Mouse (Mus musculus): ENCODE data around the gene Insyn1. TPM values are rescaled to one million over a fixed set of nuclear protein-coding genes. Genes with fewer than 3 reads are reported as not detected.

Gene Insyn1
- total and polyA plus RNA-seq, 3 experiments, result 2.4 to 5.5 (median 2.5) TPM

DNA sequence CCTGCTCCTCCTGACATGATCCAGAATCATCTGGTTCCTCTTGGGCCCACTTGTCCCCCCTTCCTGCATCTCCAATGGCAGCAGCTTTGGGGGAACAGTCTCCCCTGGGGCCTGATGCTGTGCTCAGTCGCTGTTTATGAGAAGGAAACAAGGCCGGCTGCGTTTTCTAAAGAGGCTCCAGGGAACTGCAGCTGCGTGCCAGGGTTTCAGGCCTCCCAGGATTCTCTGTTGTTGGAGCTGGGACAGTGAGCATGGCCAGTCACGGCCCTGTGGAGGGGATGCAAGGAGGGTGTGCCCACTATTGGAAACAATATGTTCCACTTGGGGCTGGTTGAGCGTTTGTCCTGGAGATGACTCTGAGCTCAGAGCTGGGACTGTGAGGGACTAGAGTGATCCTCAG, 17.9 kb upstream of the Insyn1 start:
- no peak for DNase-seq (ENCODE audit: extremely low read depth)

DNA sequence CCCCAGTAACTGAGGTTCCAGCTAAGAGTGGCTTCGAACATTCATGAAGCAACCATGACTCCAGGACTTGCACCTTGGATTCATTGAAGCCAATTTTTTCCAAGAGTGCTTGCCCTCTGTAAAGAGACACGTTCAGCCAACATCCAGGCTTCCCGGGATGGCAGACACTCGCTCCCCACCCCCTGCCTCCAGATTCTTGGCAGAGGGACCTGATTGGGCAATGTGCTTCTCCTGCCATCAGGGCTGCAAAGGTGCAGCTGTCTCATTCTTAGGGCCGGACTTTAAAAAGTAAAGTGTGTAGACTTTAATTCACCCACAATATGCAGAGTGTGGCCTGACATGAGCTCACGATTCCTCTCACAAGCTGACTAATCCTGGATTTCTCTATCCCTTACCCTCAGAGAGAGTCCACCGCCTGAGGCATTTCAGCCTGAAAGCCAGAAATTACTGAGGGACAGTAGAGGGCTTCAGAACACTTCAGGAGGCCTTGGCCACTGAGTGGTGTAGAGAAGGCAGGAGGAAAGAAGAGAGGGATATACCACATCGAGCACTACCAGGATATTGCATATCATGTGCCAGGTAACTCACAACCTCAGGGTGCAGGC, 15.1 kb upstream of the Insyn1 start:
- no peak for DNase-seq (ENCODE audit: extremely low read depth)
- in situ Hi-C loops (cut with MboI; ENCODE audit: low pct_ligation_motif_present, low pct_unique_long_range_greater_than_20kb, low sequenced_read_pairs) (no loop called here), dilution Hi-C loops (cut with MboI; ENCODE audit: extremely low pct_ligation_motif_present, extremely low pct_unique_long_range_greater_than_20kb, low sequenced_read_pairs) (no loop called here)
- Histone ChIP-seq H3K4me1 (ENCODE audit: control insufficient read depth in 1 of 2, insufficient read depth in 2 of 2) (no peaks in the 10 kb centered on the region), H3K79me2 (replicated peaks; ENCODE audit: control insufficient read depth, extremely low read depth, insufficient read depth, poor library complexity, severe bottlenecking) (no peaks in the 10 kb centered on the region), H3K9ac (ENCODE audit: insufficient read depth, low read depth) (no peak overlapping the region), H3K36me3 (replicated peaks in 1 of 2; ENCODE audit: control insufficient read depth in 1 of 2, insufficient read depth in 1 of 2, low read length in 1 of 2) (no peaks in the 10 kb centered on the region), H3K27ac (ENCODE audit: insufficient read depth, low read depth) (no peak overlapping the region), H3K4me2 (ENCODE audit: insufficient read depth, low read depth, poor library complexity, severe bottlenecking) (no peak overlapping the region), H3K9me3 (replicated peaks; ENCODE audit: low read length) (no peaks in the 10 kb centered on the region), H3K4me3 (replicated peaks in 1 of 3; ENCODE audit: low read depth in 2 of 3, low read length in 2 of 3, poor library complexity in 1 of 3) (no peak overlapping the region), H3K27me3 (replicated peaks) (peaks cover 46% of the 10 kb centered on the region)
- no peak for TF ChIP-seq ZNF384 (IDR thresholded peaks at IDR 0.05; ENCODE audit: low read depth, low read length)
- no peak for TF ChIP-seq UBTF (IDR thresholded peaks at IDR 0.05; ENCODE audit: low read depth, low read length)
- no peak for TF ChIP-seq CTCF (conservative IDR thresholded peaks at IDR 0.05 in 1 of 2, IDR thresholded peaks at IDR 0.05 in 1 of 2; ENCODE audit: low read depth in 2 of 2, low read length in 2 of 2)
- TF ChIP-seq KAT2A (IDR thresholded peaks at IDR 0.05; ENCODE audit: insufficient replicate concordance, low read length), result no peak
- TF ChIP-seq IRF4 (IDR thresholded peaks at IDR 0.05; ENCODE audit: low read depth, low read length), result no peak
- TF ChIP-seq RCOR1 (conservative IDR thresholded peaks at IDR 0.05; ENCODE audit: low read depth, low read length), result no peak
- TF ChIP-seq POLR2AphosphoS2 (IDR thresholded peaks at IDR 0.05; ENCODE audit: low read depth, low read length), result no peak

More for the DNA sequence above, 17.9 kb upstream of the Insyn1 start:
- Histone ChIP-seq H3K9me3 (replicated peaks; ENCODE audit: low read length) (no peaks in the 10 kb centered on the region), H3K4me3 (replicated peaks in 1 of 3; ENCODE audit: low read depth in 2 of 3, low read length in 2 of 3, poor library complexity in 1 of 3) (no peak overlapping the region), H3K4me2 (ENCODE audit: insufficient read depth, low read depth, poor library complexity, severe bottlenecking) (no peak overlapping the region), H3K79me2 (replicated peaks; ENCODE audit: control insufficient read depth, extremely low read depth, insufficient read depth, poor library complexity, severe bottlenecking) (no peaks in the 10 kb centered on the region), H3K27ac (ENCODE audit: insufficient read depth, low read depth) (no peak overlapping the region), H3K36me3 (replicated peaks in 1 of 2; ENCODE audit: control insufficient read depth in 1 of 2, insufficient read depth in 1 of 2, low read length in 1 of 2) (no peaks in the 10 kb centered on the region), H3K9ac (ENCODE audit: insufficient read depth, low read depth) (no peak overlapping the region), H3K27me3 (replicated peaks) (peaks cover 29% of the 10 kb centered on the region), H3K4me1 (ENCODE audit: control insufficient read depth in 1 of 2, insufficient read depth in 2 of 2) (peaks cover 0 to 6% of the 10 kb centered on the region in 2 experiments; a peak in 1 of 4 replicates)
- dilution Hi-C loops (cut with MboI; ENCODE audit: extremely low pct_ligation_motif_present, extremely low pct_unique_long_range_greater_than_20kb, low sequenced_read_pairs) (no loop called here), in situ Hi-C loops (cut with MboI; ENCODE audit: low pct_ligation_motif_present, low pct_unique_long_range_greater_than_20kb, low sequenced_read_pairs) (no loop called here)
- TF ChIP-seq TBP (conservative IDR thresholded peaks at IDR 0.05; ENCODE audit: low read depth, low read length) (no peak), GABPA (IDR thresholded peaks at IDR 0.05; ENCODE audit: insufficient replicate concordance, low read depth, low read length) (no peak), ZMIZ1 (IDR thresholded peaks at IDR 0.05; ENCODE audit: low read depth, low read length) (no peak), ELF1 (IDR thresholded peaks at IDR 0.05; ENCODE audit: low read depth, low read length) (no peak), CHD2 (IDR thresholded peaks at IDR 0.05; ENCODE audit: low read length) (no peak), RAD21 (IDR thresholded peaks at IDR 0.05; ENCODE audit: low read depth, low read length) (no peak), CHD1 (IDR thresholded peaks at IDR 0.05; ENCODE audit: low read depth, low read length) (no peak), NRF1 (IDR thresholded peaks at IDR 0.05; ENCODE audit: low read depth, low read length) (no peak), JUN (IDR thresholded peaks at IDR 0.05; ENCODE audit: insufficient read depth, low read depth, low read length) (no peak), POLR2A (IDR thresholded peaks at IDR 0.05; ENCODE audit: low read depth, low read length) (no peak), IRF4 (IDR thresholded peaks at IDR 0.05; ENCODE audit: low read depth, low read length) (no peak), JUND (conservative IDR thresholded peaks at IDR 0.05; ENCODE audit: low read depth, low read length) (no peak), ZC3H11A (IDR thresholded peaks at IDR 0.05; ENCODE audit: low read depth, low read length) (no peak), EP300 (IDR thresholded peaks at IDR 0.05; ENCODE audit: low read length) (no peak), MEF2A (IDR thresholded peaks at IDR 0.05; ENCODE audit: borderline replicate concordance, low read depth, low read length) (no peak), ETS1 (conservative IDR thresholded peaks at IDR 0.05; ENCODE audit: low read depth, low read length) (no peak), E2F4 (IDR thresholded peaks at IDR 0.05; ENCODE audit: insufficient replicate concordance, low read depth, low read length) (no peak)

All from CH12.LX (cell line).